Comparison of ENCODE assay signal across 12 mouse cellular contexts in genomic region chr9:72758705-72759131, GRCm38 (mm10). TPM values are rescaled to one million over a fixed set of nuclear protein-coding genes. Genes with fewer than 3 reads are reported as not detected.
A peak's percentile ranks its signal among the peaks of the same experiment; 100 is the strongest.
DNase-seq lines count a peak whose midpoint lies in the region; ATAC-seq lines count a peak whose summit lies in the region.
"Had no signal": no experiment of that assay in that cellular context is flagged by ENCODE, and none has a peak within 500 bp of the region (broad histone marks: within the 10 kb centered on the region; RNA-seq: fewer than 3 reads in every experiment).

No protein-coding gene starts in this region.

- peak overlapping the region; percentile 5; the same call in 1 of the 2 replicates for H3K4me2 ChIP-seq in kidney, embryonic 15.5 days
- peak overlapping the region; percentile 9; the same call in 1 of the 2 replicates for H3K4me2 ChIP-seq in limb, embryonic 12.5 days
- H3K4me2 ChIP-seq: lung, embryonic 14.5 days had no signal

- WGBS in kidney, embryonic 15.5 days = 9% methylated on average over 8 of the region's 8 CpGs
- WGBS in embryonic facial prominence, embryonic 10.5 days = 32% methylated on average over 8 of the region's 8 CpGs
- 8% methylated on average over 8 of the region's 8 CpGs for WGBS in limb, embryonic 12.5 days

- H3K27me3 ChIP-seq in kidney, embryonic 15.5 days = no peaks in the 10 kb centered on the region
- H3K27me3 ChIP-seq in embryonic facial prominence, embryonic 10.5 days (replicated peaks; ENCODE audit: low read depth, poor library complexity, severe bottlenecking) = no peaks in the 10 kb centered on the region
- H3K27me3 ChIP-seq in limb, embryonic 12.5 days = peaks cover 13% of the 10 kb centered on the region

- H3K36me3 ChIP-seq in kidney, embryonic 15.5 days = no peaks in the 10 kb centered on the region
- no peaks in the 10 kb centered on the region for H3K36me3 ChIP-seq in embryonic facial prominence, embryonic 10.5 days (replicated peaks)
- no peaks in the 10 kb centered on the region for H3K36me3 ChIP-seq in limb, embryonic 12.5 days
- H3K36me3 ChIP-seq: G1E had no signal

- no peak for DNase-seq in kidney, postnatal 36 days
- peak; percentile 79 for DNase-seq in brain, adult 2 months (ENCODE audit: low read depth, low spot score)
- peak; percentile 61 for DNase-seq in embryonic facial prominence, embryonic 10.5 days (ENCODE audit: low spot score)
- DNase-seq in urinary bladder, postnatal 10 days (ENCODE audit: low spot score) = no peak
- DNase-seq in cerebellum, postnatal 10 days = no peak
- DNase-seq: cerebellum, adult 9-10 months; heart, adult 11 months; lung, embryonic 14.5 days; thymus, adult 18-20 months had no signal

- no peak overlapping the region for H3K4me3 ChIP-seq in kidney, embryonic 15.5 days (replicated peaks)
- no peak overlapping the region for H3K4me3 ChIP-seq in embryonic facial prominence, embryonic 10.5 days
- no peak overlapping the region for H3K4me3 ChIP-seq in limb, embryonic 12.5 days (replicated peaks)

- peak; percentile 44 for ATAC-seq in kidney, embryonic 15.5 days (replicated peaks; ENCODE audit: low FRiP score)
- ATAC-seq in limb, embryonic 12.5 days (ENCODE audit: insufficient number of reproducible peaks, insufficient read depth, low FRiP score, low TSS enrichment, low read depth) = no peak

- no peaks in the 10 kb centered on the region for H3K9me3 ChIP-seq in kidney, embryonic 15.5 days (replicated peaks)
- no peaks in the 10 kb centered on the region for H3K9me3 ChIP-seq in embryonic facial prominence, embryonic 10.5 days
- no peaks in the 10 kb centered on the region for H3K9me3 ChIP-seq in limb, embryonic 12.5 days
- H3K9me3 ChIP-seq: G1E had no signal

- peaks cover 17% of the 10 kb centered on the region for H3K4me1 ChIP-seq in kidney, embryonic 15.5 days
- peaks cover 41% of the 10 kb centered on the region for H3K4me1 ChIP-seq in embryonic facial prominence, embryonic 10.5 days
- peaks cover 36% of the 10 kb centered on the region for H3K4me1 ChIP-seq in limb, embryonic 12.5 days (replicated peaks)

- H3K27ac ChIP-seq in kidney, embryonic 15.5 days = peak overlapping the region; percentile 7
- peak overlapping the region; percentile 30; the same call in 1 of the 2 replicates for H3K27ac ChIP-seq in embryonic facial prominence, embryonic 10.5 days (replicated peaks)
- no peak overlapping the region for H3K27ac ChIP-seq in limb, embryonic 12.5 days

- H3K9ac ChIP-seq in kidney, embryonic 15.5 days = no peak overlapping the region
- no peak overlapping the region for H3K9ac ChIP-seq in limb, embryonic 12.5 days (replicated peaks)
- H3K9ac ChIP-seq: lung, embryonic 14.5 days had no signal

RNA-seq across cellular contexts. Expression of gene Prtg, which starts 48.0 kb away (rescaled TPM):
- polyA plus RNA-seq in kidney, embryonic 15.5 days (2015; fragmentation: Nextera tagmentation; extraction: Ambion mirVana) = 2.1 and 2.6 TPM in 2 replicates
- 9.5 and 15.1 TPM in 2 replicates for polyA plus RNA-seq in embryonic facial prominence, embryonic 10.5 days (2016; fragmentation: Nextera tagmentation; extraction: Ambion mirVana)
- 0.91 and 0.95 TPM in 2 replicates for polyA plus RNA-seq in limb, embryonic 12.5 days (2016; fragmentation: Nextera tagmentation; extraction: Ambion mirVana)
- polyA plus RNA-seq: G1E had no signal

Comparison
In these comparisons a context has a peak if more than half of its experiments do, and no peak if none do; other contexts are left out.
1. DNase-seq: peak in brain, adult 2 months (single experiment) and embryonic facial prominence, embryonic 10.5 days (single experiment); none in kidney, postnatal 36 days (0 of 2), urinary bladder, postnatal 10 days (single experiment) and cerebellum, postnatal 10 days (0 of 2).